Mouse (Mus musculus) kidney, embryonic 16.5 days (tissue): ENCODE results near the gene Nav2. TPM values are rescaled to one million over a fixed set of nuclear protein-coding genes. Genes with fewer than 3 reads are reported as not detected.

Experiments used
- ATAC-seq: fragments of 200-750 bp; cut with Nextera tagmentation; 2 replicates; pipeline ENCODE4 v1.8.0; 2017; ENCODE audit warnings: moderate TSS enrichment; ENCODE audit not compliant: low FRiP score, low TSS enrichment
- H3K27ac ChIP-seq: fragments of 300-500 bp; sonication (generic); 2 replicates; pipeline ENCODE4 v1.5.1; 2014; ENCODE audit warnings: low read length
- H3K27me3 ChIP-seq: fragments of 300-500 bp; sonication (generic); 2 replicates; pipeline ENCODE4 v1.6.1; 2014; ENCODE audit warnings: low read length, control low read depth, mixed read lengths; ENCODE audit not compliant: insufficient read depth
- H3K36me3 ChIP-seq: fragments of 300-500 bp; sonication (generic); 2 replicates; pipeline ENCODE4 v1.6.1; 2014; ENCODE audit warnings: low read length, control low read depth, mixed read lengths; ENCODE audit not compliant: insufficient read depth
- H3K4me1 ChIP-seq: fragments of 300-500 bp; sonication (generic); 2 replicates; pipeline ENCODE4 v1.6.1; 2014; ENCODE audit warnings: low read length, control low read depth, mixed read lengths; ENCODE audit not compliant: insufficient read depth
- H3K4me2 ChIP-seq: fragments of 300-500 bp; sonication (generic); replicated peaks from 2 replicates; pipeline ENCODE4 v1.6.1; 2014; ENCODE audit warnings: low read depth, low read length
- H3K4me3 ChIP-seq: fragments of 300-500 bp; sonication (generic); 2 replicates; pipeline ENCODE4 v1.5.1; 2014; ENCODE audit warnings: mild to moderate bottlenecking, low read length
- H3K9ac ChIP-seq: fragments of 300-500 bp; sonication (generic); replicated peaks from 2 replicates; pipeline ENCODE4 v1.6.1; 2014; ENCODE audit warnings: low read length
- H3K9me3 ChIP-seq: fragments of 300-500 bp; sonication (generic); 2 replicates; pipeline ENCODE4 v1.6.1; 2016; ENCODE audit warnings: low read length, control low read depth
- WGBS: fragments of 180-500 bp; shearing (Covaris S2); extraction: QIAGEN DNeasy Blood & Tissue Kit; methylation state at CpG from one replicate; pipeline ENCODE4 v1.1.7; 2014; 5-methylcytosine and 5-hydroxymethylcytosine counted together
- polyA plus RNA-seq: library from polyadenylated mRNA; unstranded; fragments of >200 nt; fragmentation: Nextera tagmentation; extraction: Ambion mirVana; gene quantifications from 2 replicates; pipeline ENCODE4 v1.2.1, GENCODE M21; 2015

Gene Nav2
- polyA plus RNA-seq, 1 experiment from 2014 or later, result 22.6 TPM

- H3K4me1 ChIP-seq, result 0 out of 2 replicates have a peak, but pooled peaks cover 8% of the 10 kb centered on the region
- H3K4me2 ChIP-seq, result no peak overlapping the region
- WGBS, result 91% methylated on average over 9 of the region's 9 CpGs
- no peak overlapping the region for H3K9ac ChIP-seq
- no peak overlapping the region for H3K4me3 ChIP-seq
- H3K36me3 ChIP-seq, result no peaks in the 10 kb centered on the region
- no peaks in the 10 kb centered on the region for H3K9me3 ChIP-seq
- ATAC-seq, result no peak
- H3K27ac ChIP-seq, result no peak overlapping the region
- H3K27me3 ChIP-seq, result no peaks in the 10 kb centered on the region
Measured at GRCm38 (mm10) chr7:49407688-49408087, 499.2 kb downstream of the Nav2 start.

GRCm38 (mm10) chr7:49408625-49409024 is 500.1 kb downstream of the Nav2 start:
- WGBS, result 93% methylated on average over 7 of the region's 7 CpGs
- no peak for ATAC-seq
- Histone ChIP-seq H3K27me3 (no peaks in the 10 kb centered on the region), H3K4me3 (no peak overlapping the region), H3K9ac (no peak overlapping the region), H3K9me3 (no peaks in the 10 kb centered on the region), H3K4me2 (no peak overlapping the region), H3K4me1 (0 out of 2 replicates have a peak, but pooled peaks cover 8% of the 10 kb centered on the region), H3K36me3 (0 out of 2 replicates have a peak, but pooled peaks cover 3% of the 10 kb centered on the region), H3K27ac (no peak overlapping the region)

DNA sequence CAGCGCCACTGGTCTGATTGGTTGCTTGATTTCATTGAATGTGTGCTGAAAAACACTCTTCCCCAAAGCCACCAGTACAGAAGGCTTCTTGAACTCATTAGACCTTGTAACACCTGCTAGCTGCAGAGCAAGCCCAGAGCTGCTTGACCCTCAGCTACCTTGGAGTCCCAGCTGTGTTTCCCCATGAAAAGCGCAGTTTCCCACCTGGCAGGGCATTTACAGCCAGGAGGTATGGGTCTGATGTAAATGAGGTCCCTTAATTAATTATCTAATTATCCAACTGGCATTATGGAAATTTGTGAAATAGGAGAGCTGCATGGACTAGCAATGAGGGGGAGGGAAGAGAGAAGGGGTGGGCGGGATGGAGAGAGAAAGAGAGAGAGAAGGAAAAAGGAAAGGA is 500.7 kb downstream of the Nav2 start:
- ATAC-seq, result no peak
- 86% methylated on average over 3 of the region's 3 CpGs for WGBS
- Histone ChIP-seq H3K4me3 (no peak overlapping the region), H3K9me3 (no peaks in the 10 kb centered on the region), H3K27me3 (no peaks in the 10 kb centered on the region), H3K4me2 (no peak overlapping the region), H3K27ac (no peak overlapping the region), H3K4me1 (0 out of 2 replicates have a peak, but pooled peaks cover 12% of the 10 kb centered on the region), H3K9ac (no peak overlapping the region), H3K36me3 (0 out of 2 replicates have a peak, but pooled peaks cover 3% of the 10 kb centered on the region)

DNA sequence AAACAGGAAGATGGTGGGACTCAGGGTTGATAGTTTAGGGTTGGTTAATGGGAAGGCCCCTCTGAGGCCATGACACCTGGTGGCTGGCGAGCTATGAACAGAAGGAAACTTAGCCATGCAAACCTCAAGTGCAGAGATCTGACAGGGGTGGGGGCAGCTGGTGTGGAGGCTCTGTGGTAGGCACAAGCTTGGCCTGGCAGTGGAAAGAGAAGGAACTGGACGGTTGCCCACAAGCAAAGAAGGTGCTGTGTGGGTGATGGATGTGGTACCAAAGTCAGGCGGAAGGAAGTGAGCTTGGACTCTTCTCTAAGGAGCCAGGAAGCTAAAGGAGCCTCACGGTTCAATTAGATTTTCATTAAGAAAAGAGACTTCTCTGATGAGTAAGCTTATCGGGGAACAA is 501.7 kb downstream of the Nav2 start:
- Histone ChIP-seq H3K36me3 (0 out of 2 replicates have a peak, but pooled peaks cover 3% of the 10 kb centered on the region), H3K4me2 (no peak overlapping the region), H3K9ac (no peak overlapping the region), H3K4me1 (0 out of 2 replicates have a peak, but pooled peaks cover 12% of the 10 kb centered on the region), H3K27ac (no peak overlapping the region), H3K27me3 (no peaks in the 10 kb centered on the region), H3K9me3 (no peaks in the 10 kb centered on the region), H3K4me3 (no peak overlapping the region)
- 79% methylated on average over 5 of the region's 5 CpGs for WGBS
- ATAC-seq, result no peak

GRCm38 (mm10) chr7:49410892-49411291 is 502.4 kb downstream of the Nav2 start:
- Histone ChIP-seq H3K4me2 (no peak overlapping the region), H3K4me1 (0 out of 2 replicates have a peak, but pooled peaks cover 12% of the 10 kb centered on the region), H3K4me3 (no peak overlapping the region), H3K36me3 (0 out of 2 replicates have a peak, but pooled peaks cover 3% of the 10 kb centered on the region), H3K27me3 (no peaks in the 10 kb centered on the region), H3K9ac (no peak overlapping the region), H3K9me3 (no peaks in the 10 kb centered on the region), H3K27ac (no peak overlapping the region)
- ATAC-seq, result no peak
- 79% methylated on average over 4 of the region's 4 CpGs for WGBS

DNA sequence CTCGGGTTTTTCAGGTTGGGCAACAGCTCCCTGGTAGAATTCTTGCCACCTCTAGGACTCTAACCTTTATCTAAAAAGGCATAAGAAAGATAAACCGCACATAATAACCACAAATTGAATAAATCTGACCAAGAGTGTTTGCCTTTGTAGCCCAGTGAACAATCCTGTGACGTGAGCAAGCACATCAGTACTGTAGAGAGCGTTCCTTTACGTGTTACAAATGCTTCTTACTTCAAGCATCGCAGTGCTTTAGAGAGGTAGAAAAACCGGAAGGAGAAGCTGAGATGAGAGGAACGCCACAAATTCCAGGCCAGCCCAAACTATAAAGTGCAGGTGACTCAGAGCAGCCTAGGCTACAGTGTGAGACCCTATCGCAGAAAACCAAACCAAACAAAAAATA is 503.3 kb downstream of the Nav2 start:
- no peak for ATAC-seq
- Histone ChIP-seq H3K9me3 (no peaks in the 10 kb centered on the region), H3K27me3 (no peaks in the 10 kb centered on the region), H3K36me3 (0 out of 2 replicates have a peak, but pooled peaks cover 3% of the 10 kb centered on the region), H3K27ac (no peak overlapping the region), H3K4me2 (no peak overlapping the region), H3K4me1 (0 out of 2 replicates have a peak, but pooled peaks cover 12% of the 10 kb centered on the region), H3K4me3 (no peak overlapping the region), H3K9ac (no peak overlapping the region)
- 84% methylated on average over 9 of the region's 9 CpGs for WGBS

GRCm38 (mm10) chr7:49415131-49415530 is 506.6 kb downstream of the Nav2 start:
- H3K4me2 ChIP-seq, result no peak overlapping the region
- H3K4me3 ChIP-seq, result no peak overlapping the region
- H3K27ac ChIP-seq, result no peak overlapping the region
- ATAC-seq, result no peak
- H3K9me3 ChIP-seq, result no peaks in the 10 kb centered on the region
- no peak overlapping the region for H3K9ac ChIP-seq
- 0 out of 2 replicates have a peak, but pooled peaks cover 3% of the 10 kb centered on the region for H3K4me1 ChIP-seq
- H3K27me3 ChIP-seq, result no peaks in the 10 kb centered on the region
- WGBS, result 93% methylated on average over 7 of the region's 7 CpGs
- 0 out of 2 replicates have a peak, but pooled peaks cover 3% of the 10 kb centered on the region for H3K36me3 ChIP-seq

DNA sequence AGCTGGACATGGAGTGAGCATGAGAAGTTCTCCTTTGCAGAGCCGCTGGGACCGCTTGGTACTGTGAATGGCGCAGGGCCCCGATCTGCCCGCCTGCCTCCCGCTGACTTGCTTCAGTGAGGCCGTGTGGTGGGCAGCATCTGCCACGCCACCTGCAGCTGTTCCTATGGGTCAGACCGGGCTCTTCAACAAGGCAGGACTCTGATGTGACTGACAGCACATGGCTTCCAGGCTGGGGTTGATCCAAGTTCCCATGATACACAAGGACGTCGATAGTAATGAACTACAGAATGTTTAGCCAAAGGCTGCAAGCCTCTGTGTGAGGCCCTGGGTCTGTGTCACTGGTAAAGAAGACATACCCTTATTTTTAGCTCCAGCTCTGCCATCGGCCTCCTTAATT is 507.2 kb downstream of the Nav2 start:
- 91% methylated on average over 12 of the region's 12 CpGs for WGBS
- Histone ChIP-seq H3K4me3 (no peak overlapping the region), H3K36me3 (0 out of 2 replicates have a peak, but pooled peaks cover 3% of the 10 kb centered on the region), H3K9ac (no peak overlapping the region), H3K9me3 (no peaks in the 10 kb centered on the region), H3K4me1 (0 out of 2 replicates have a peak, but pooled peaks cover 3% of the 10 kb centered on the region), H3K27ac (no peak overlapping the region), H3K27me3 (no peaks in the 10 kb centered on the region), H3K4me2 (no peak overlapping the region)
- no peak for ATAC-seq

GRCm38 (mm10) chr7:49418841-49419240 is 510.3 kb downstream of the Nav2 start:
- Histone ChIP-seq H3K4me1 (0 out of 2 replicates have a peak, but pooled peaks cover 3% of the 10 kb centered on the region), H3K27me3 (no peaks in the 10 kb centered on the region), H3K27ac (no peak overlapping the region), H3K4me2 (no peak overlapping the region), H3K36me3 (no peaks in the 10 kb centered on the region), H3K9me3 (no peaks in the 10 kb centered on the region), H3K9ac (no peak overlapping the region), H3K4me3 (no peak overlapping the region)
- 68% methylated on average over 13 of the region's 13 CpGs for WGBS
- ATAC-seq, result no peak

DNA sequence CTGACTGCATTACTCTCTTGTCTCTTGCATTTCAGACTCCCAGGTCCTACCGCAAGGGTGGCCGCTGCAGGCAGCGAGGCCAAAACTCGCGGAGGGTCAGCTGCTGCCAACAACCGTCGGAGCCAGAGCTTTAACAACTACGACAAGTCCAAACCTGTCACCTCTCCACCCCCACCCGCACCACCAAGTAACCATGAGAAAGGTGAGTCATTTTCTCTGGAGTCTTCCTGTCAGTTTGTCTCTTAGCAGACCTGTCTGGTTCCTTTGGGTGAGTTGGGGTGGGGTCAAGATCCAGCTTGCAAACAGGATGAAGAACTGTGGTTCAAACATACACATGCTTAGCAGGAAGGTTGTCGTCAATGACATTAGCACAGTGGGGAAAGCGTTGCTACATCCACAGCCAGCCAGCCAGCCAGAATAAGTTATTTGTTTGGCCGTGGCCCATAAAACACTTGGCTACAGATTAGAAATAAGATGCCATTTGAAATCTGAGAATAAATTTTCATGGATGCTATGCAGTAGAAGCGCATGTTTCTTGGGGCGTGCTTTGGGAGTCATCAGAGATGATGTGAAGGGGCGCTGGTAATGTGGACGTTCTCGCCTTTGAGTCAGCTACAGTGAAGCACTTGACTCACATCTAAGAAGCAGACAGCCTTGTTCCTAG is 511.8 kb downstream of the Nav2 start:
- Histone ChIP-seq H3K27ac (no peak overlapping the region), H3K4me3 (no peak overlapping the region), H3K9ac (no peak overlapping the region), H3K4me2 (no peak overlapping the region), H3K27me3 (no peaks in the 10 kb centered on the region), H3K4me1 (no peaks in the 10 kb centered on the region), H3K9me3 (no peaks in the 10 kb centered on the region), H3K36me3 (no peaks in the 10 kb centered on the region)
- 65% methylated on average over 17 of the region's 17 CpGs for WGBS
- no peak for ATAC-seq
